In genomic region chr2:166151510-166152473, GRCm38 (mm10) we compare ENCODE assay signal across 7 mouse cellular contexts. TPM values are rescaled to one million over a fixed set of nuclear protein-coding genes. Genes with fewer than 3 reads are reported as not detected.
A peak's percentile ranks its signal among the peaks of the same experiment; 100 is the strongest.
DNase-seq lines count a peak whose midpoint lies in the region; ATAC-seq lines count a peak whose summit lies in the region.

No protein-coding gene starts in this region.

- H3K4me2 ChIP-seq in hindbrain, embryonic 14.5 days (replicated peaks) = peak overlapping the region; percentile 97
- H3K4me2 ChIP-seq in neural tube, embryonic 13.5 days = peak overlapping the region; percentile 94

- no peaks in the 10 kb centered on the region for H3K36me3 ChIP-seq in hindbrain, embryonic 14.5 days (replicated peaks; ENCODE audit: control insufficient read depth, insufficient read depth)
- H3K36me3 ChIP-seq in neural tube, embryonic 13.5 days = no peaks in the 10 kb centered on the region

- DNase-seq in adrenal gland, postnatal 10 days = peak; percentile 92
- DNase-seq in cerebellum, postnatal 4 days (ENCODE audit: low spot score in 2 of 2) = peak; percentile 50 to 68
- peak; percentile 82 to 83 for DNase-seq in gastrocnemius, adult 8-10 months (ENCODE audit: low spot score in 2 of 2)
- peak; percentile 72 for DNase-seq in hindbrain, embryonic 14.5 days (ENCODE audit: low spot score)
- DNase-seq in left cerebral cortex, postnatal 25 days (ENCODE audit: low spot score in 2 of 2) = peak; percentile 75 to 95
- DNase-seq in urinary bladder, postnatal 4 days (ENCODE audit: low spot score in 2 of 2) = peak; percentile 77 to 88

- H3K27me3 ChIP-seq in hindbrain, embryonic 14.5 days (ENCODE audit: control insufficient read depth, insufficient read depth, low read length) = peaks cover 3% of the 10 kb centered on the region; the same call in 1 of the 2 replicates
- peaks cover 29% of the 10 kb centered on the region for H3K27me3 ChIP-seq in neural tube, embryonic 13.5 days

- H3K9me3 ChIP-seq in hindbrain, embryonic 14.5 days (ENCODE audit: control insufficient read depth, low read length) = no peaks in the 10 kb centered on the region
- no peaks in the 10 kb centered on the region for H3K9me3 ChIP-seq in neural tube, embryonic 13.5 days

- H3K4me3 ChIP-seq in hindbrain, embryonic 14.5 days (replicated peaks; ENCODE audit: low read length) = peak overlapping the region; percentile 6; the same call in 1 of the 2 replicates
- H3K4me3 ChIP-seq in neural tube, embryonic 13.5 days = peak overlapping the region; percentile 18; the same call in 1 of the 2 replicates

- ATAC-seq in hindbrain, embryonic 14.5 days (ENCODE audit: low FRiP score) = no peak
- ATAC-seq in neural tube, embryonic 13.5 days (ENCODE audit: low read depth) = peak; percentile 24; the same call in 1 of the 2 replicates

- intact Hi-C loops in left cerebral cortex, postnatal 25 days (cut with DNase I) = loop anchor here (5.0 kb wide), 1 partner anchor 44 kb away; no protein-coding TSS in a partner anchor

- H3K27ac ChIP-seq in hindbrain, embryonic 14.5 days = peak overlapping the region; percentile 55
- H3K27ac ChIP-seq in neural tube, embryonic 13.5 days (replicated peaks) = peak overlapping the region; percentile 43

- WGBS in hindbrain, embryonic 14.5 days = 44% methylated on average over 19 of the region's 19 CpGs
- 32% methylated on average over 19 of the region's 19 CpGs for WGBS in neural tube, embryonic 13.5 days

- peaks cover 51% of the 10 kb centered on the region for H3K4me1 ChIP-seq in hindbrain, embryonic 14.5 days (replicated peaks; ENCODE audit: control insufficient read depth, insufficient read depth, low read length)
- H3K4me1 ChIP-seq in neural tube, embryonic 13.5 days (replicated peaks) = peaks cover 89% of the 10 kb centered on the region

- peak overlapping the region; percentile 40 for H3K9ac ChIP-seq in hindbrain, embryonic 14.5 days
- peak overlapping the region; percentile 93 for H3K9ac ChIP-seq in neural tube, embryonic 13.5 days

RNA-seq across cellular contexts. Expression of gene Sulf2, which starts 3.7 kb away (rescaled TPM):
- 10 to 100 TPM; 54.5 to 62.8 TPM for total RNA-seq in adrenal gland, postnatal 10 days (2021)
- 1 to 10 TPM; 6.0 to 9.9 (median 7.1) TPM for total RNA-seq in gastrocnemius, adult 8-10 months (2022)
- 125 TPM in 2 replicates for polyA plus RNA-seq in hindbrain, embryonic 14.5 days (2014; fragmentation: Nextera tagmentation; extraction: Ambion mirVana)
- 100 to 1,000 TPM; 104 to 114 TPM for total RNA-seq in left cerebral cortex, postnatal 25 days (2021)
- 116 and 122 TPM in 2 replicates for polyA plus RNA-seq in neural tube, embryonic 13.5 days (2015; fragmentation: Nextera tagmentation; extraction: Ambion mirVana)

Comparison
In these comparisons a context has a peak if more than half of its experiments do, and no peak if none do; other contexts are left out.
1. RNA of gene Sulf2, which starts 3.7 kb away (total RNA-seq): 104 to 114 TPM in left cerebral cortex, postnatal 25 days and 54.5 to 62.8 TPM in adrenal gland, postnatal 10 days; 6.0 to 9.9 TPM in gastrocnemius, adult 8-10 months; every median in the first group is over 4 times any median in the second.
2. Peak in every context shown above with its lines, with median percentiles within 50 percentile points of each other: DNase-seq.